Mouse (Mus musculus) liver, postnatal 0 days (tissue): Measurements from ENCODE around the gene Eif2ak3.

Experiments used
- CTCF ChIP-seq: sonication (generic); IDR thresholded peaks from 2 replicates; pipeline ENCODE4 v1.5.1; 2016; ENCODE audit warnings: antibody characterized with exemption, low read depth
- EP300 ChIP-seq: IDR thresholded peaks from 2 replicates; pipeline ENCODE4 v1.6.1; 2016; ENCODE audit warnings: antibody characterized with exemption, low read depth, mild to moderate bottlenecking

GRCm38 (mm10) chr6:70805820-70806513, 38.3 kb upstream of the Eif2ak3 start:
- TF ChIP-seq CTCF (peak; percentile 90), EP300 (no peak)
